Mouse (Mus musculus) C2C12 (cell line): Measurements from ENCODE around the gene Ccni.

Source experiments
- CEBPB ChIP-seq: IDR thresholded peaks from one replicate; pipeline ENCODE4 v1.6.1; 2011; ENCODE audit warnings: low read depth, mild to moderate bottlenecking, control low read depth, moderate library complexity
- CTCF ChIP-seq: IDR thresholded peaks from one replicate; pipeline ENCODE4 v1.5.1; 2011; ENCODE audit not compliant: control insufficient read depth, insufficient read depth, insufficient read length
- MAX ChIP-seq: IDR thresholded peaks from one replicate; pipeline ENCODE4 v1.6.1; 2011; ENCODE audit warnings: mild to moderate bottlenecking, control low read depth
- MYOD1 ChIP-seq: IDR thresholded peaks from one replicate; pipeline ENCODE4 v1.6.1; 2011; ENCODE audit warnings: low read depth; ENCODE audit not compliant: control insufficient read depth, insufficient read length
- MYOG ChIP-seq: IDR thresholded peaks from one replicate; pipeline ENCODE4 v1.6.1; 2011; ENCODE audit not compliant: control insufficient read depth, insufficient read length; ENCODE audit errors: extremely low read depth
- USF1 ChIP-seq: IDR thresholded peaks from one replicate; pipeline ENCODE4 v1.6.1; 2011; ENCODE audit warnings: low read depth, mild to moderate bottlenecking, control low read depth, moderate library complexity

GRCm38 (mm10) chr5:93239590-93240544 is 33.6 kb upstream of the Ccni start:
- TF ChIP-seq CTCF: no peak
- TF ChIP-seq USF1: no peak
- no peak for TF ChIP-seq MAX
- no peak for TF ChIP-seq MYOG
- TF ChIP-seq CEBPB: no peak
- TF ChIP-seq MYOD1: no peak
